Mouse (Mus musculus): ENCODE data around the gene Vps33a.

GRCm38 (mm10) chr5:123607211-123607669, 34.4 kb upstream of the Vps33a start:
- no peak for TF ChIP-seq CTCF (IDR thresholded peaks at IDR 0.05; ENCODE audit: low read depth, low read length)
- no peak for TF ChIP-seq TAL1 (conservative IDR thresholded peaks at IDR 0.05; ENCODE audit: low read depth, low read length)
- no peak for TF ChIP-seq GATA1 (IDR thresholded peaks at IDR 0.05; ENCODE audit: borderline replicate concordance, low read length)
- TF ChIP-seq POLR2AphosphoS5 (IDR thresholded peaks at IDR 0.05; ENCODE audit: insufficient replicate concordance, low read depth, low read length): no peak
